Mouse (Mus musculus): ENCODE results near the gene Them7.

- TF ChIP-seq CTCF (IDR thresholded peaks at IDR 0.05; ENCODE audit: insufficient read depth, low read depth, low read length) (no peak), POLR2A (IDR thresholded peaks at IDR 0.05; ENCODE audit: insufficient read depth, low read depth, low read length) (no peak)
Measured at GRCm38 (mm10) chr2:105220738-105221303, 3.3 kb upstream of the Them7 start.

Data from olfactory bulb, adult 2 months (tissue).